8 mouse cellular contexts compared by ENCODE assay signal in the genomic region with DNA sequence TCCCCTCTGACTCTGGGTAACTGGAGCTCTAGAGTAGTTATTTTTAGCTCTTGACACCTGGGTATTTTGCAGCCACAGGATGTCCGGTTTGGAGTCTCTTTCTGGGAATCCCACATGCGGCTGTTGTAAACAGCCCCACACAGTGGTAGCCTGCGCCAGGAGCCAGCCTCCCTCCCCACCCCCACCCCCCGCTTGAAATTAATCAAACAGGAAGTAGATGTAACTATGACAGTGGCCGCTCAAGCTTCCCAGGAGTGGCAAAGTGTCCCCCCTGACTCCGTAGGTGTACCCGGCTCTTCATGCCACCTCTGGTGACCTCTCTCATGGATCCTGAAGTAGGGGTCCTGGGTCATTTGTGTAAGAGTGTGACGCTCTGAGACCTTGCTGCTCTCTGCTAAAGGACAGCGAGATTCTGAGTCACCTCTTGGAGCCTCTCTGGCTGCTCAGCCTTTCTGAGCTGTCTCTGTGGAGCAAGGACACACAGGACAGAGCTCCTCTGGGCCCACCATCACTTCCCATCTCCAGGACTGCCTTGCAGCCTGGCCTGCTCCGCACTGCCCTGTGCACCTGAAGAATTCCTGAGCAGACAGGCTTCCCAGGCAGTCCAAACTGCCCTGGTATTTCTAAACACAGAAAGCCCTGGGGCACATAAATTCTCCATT. TPM values are rescaled to one million over a fixed set of nuclear protein-coding genes. Genes with fewer than 3 reads are reported as not detected.
A peak's percentile ranks its signal among the peaks of the same experiment; 100 is the strongest.
DNase-seq lines count a peak whose midpoint lies in the region; ATAC-seq and TF ChIP-seq lines count a peak whose summit lies in the region.

No protein-coding gene starts in this region.

- no peak for DNase-seq in layer of hippocampus, adult 2 months (ENCODE audit: low spot score in 2 of 2)
- no peak for DNase-seq in layer of hippocampus, adult 11-12 months (ENCODE audit: low spot score)
- peak; percentile 77 for DNase-seq in adrenal gland, postnatal 14 days
- no peak for DNase-seq in cerebellum, adult 11 months
- no peak for DNase-seq in frontal cortex, postnatal 14 days (ENCODE audit: low spot score in 2 of 2)
- DNase-seq in forebrain, embryonic 11.5 days (ENCODE audit: low spot score) = no peak

- TF ChIP-seq CTCF in layer of hippocampus, adult 2 months (conservative IDR thresholded peaks at IDR 0.05) = no peak

- ATAC-seq in hindbrain, embryonic 16.5 days = no peak
- peak; percentile 31 for ATAC-seq in liver, embryonic 16.5 days (ENCODE audit: low read depth)
- ATAC-seq in forebrain, embryonic 11.5 days (replicated peaks; ENCODE audit: low FRiP score) = no peak

- 57% methylated on average over 10 of the region's 10 CpGs for whole genome bisulfite sequencing in hindbrain, embryonic 16.5 days
- WGBS in liver, embryonic 16.5 days (ENCODE audit: insufficient replicate concordance) = 28% methylated on average over 10 of the region's 10 CpGs
- 66% methylated on average over 10 of the region's 10 CpGs for WGBS in forebrain, embryonic 11.5 days

- H3K9ac ChIP-seq in hindbrain, embryonic 16.5 days (ENCODE audit: low read depth, low read length) = no peak overlapping the region
- H3K9ac ChIP-seq in liver, embryonic 16.5 days (ENCODE audit: low read depth, low read length) = no peak overlapping the region
- H3K9ac ChIP-seq in forebrain, embryonic 11.5 days (ENCODE audit: low read length) = no peak overlapping the region

- no peaks in the 10 kb centered on the region for H3K9me3 ChIP-seq in hindbrain, embryonic 16.5 days (ENCODE audit: control insufficient read depth, low read length)
- H3K9me3 ChIP-seq in liver, embryonic 16.5 days (replicated peaks; ENCODE audit: control insufficient read depth, low read length) = no peaks in the 10 kb centered on the region
- H3K9me3 ChIP-seq in forebrain, embryonic 11.5 days (ENCODE audit: control insufficient read depth, low read length) = no peaks in the 10 kb centered on the region

- H3K4me1 ChIP-seq in hindbrain, embryonic 16.5 days (ENCODE audit: control insufficient read depth, insufficient read depth, low read depth, low read length) = peaks cover 43% of the 10 kb centered on the region
- peaks cover 33% of the 10 kb centered on the region for H3K4me1 ChIP-seq in liver, embryonic 16.5 days (ENCODE audit: control insufficient read depth, low read depth, low read length)
- peaks cover 17% of the 10 kb centered on the region; the same call in 1 of the 2 replicates for H3K4me1 ChIP-seq in forebrain, embryonic 11.5 days (replicated peaks; ENCODE audit: control insufficient read depth, insufficient read depth, low read length)

- no peak overlapping the region for H3K4me2 ChIP-seq in hindbrain, embryonic 16.5 days (ENCODE audit: low read length)
- H3K4me2 ChIP-seq in liver, embryonic 16.5 days (ENCODE audit: low read depth, low read length) = no peak overlapping the region; the same call in 1 of the 2 replicates
- H3K4me2 ChIP-seq in forebrain, embryonic 11.5 days (ENCODE audit: low read depth, low read length, severe bottlenecking) = no peak overlapping the region

- H3K27me3 ChIP-seq in hindbrain, embryonic 16.5 days (replicated peaks; ENCODE audit: control insufficient read depth, insufficient read depth, low read length) = no peaks in the 10 kb centered on the region
- no peaks in the 10 kb centered on the region for H3K27me3 ChIP-seq in liver, embryonic 16.5 days (ENCODE audit: control insufficient read depth, insufficient read depth, low read depth, low read length)
- no peaks in the 10 kb centered on the region for H3K27me3 ChIP-seq in forebrain, embryonic 11.5 days (ENCODE audit: control insufficient read depth, insufficient read depth, low read length)

- H3K4me3 ChIP-seq in layer of hippocampus, adult 2 months = no peak overlapping the region
- H3K4me3 ChIP-seq in hindbrain, embryonic 16.5 days (ENCODE audit: low read length) = no peak overlapping the region
- no peak overlapping the region for H3K4me3 ChIP-seq in liver, embryonic 16.5 days (ENCODE audit: low read depth, low read length)
- H3K4me3 ChIP-seq in forebrain, embryonic 11.5 days (ENCODE audit: low read depth, low read length) = no peak overlapping the region

- H3K36me3 ChIP-seq in hindbrain, embryonic 16.5 days (ENCODE audit: control insufficient read depth, insufficient read depth, low read length) = no peaks in the 10 kb centered on the region
- no peaks in the 10 kb centered on the region for H3K36me3 ChIP-seq in liver, embryonic 16.5 days (ENCODE audit: control insufficient read depth, insufficient read depth)
- no peaks in the 10 kb centered on the region for H3K36me3 ChIP-seq in forebrain, embryonic 11.5 days (ENCODE audit: control insufficient read depth, insufficient read depth, low read length)

- H3K27ac ChIP-seq in layer of hippocampus, adult 2 months = peak overlapping the region; percentile 83; the same call in 1 of the 2 replicates
- H3K27ac ChIP-seq in hindbrain, embryonic 16.5 days (ENCODE audit: low read depth, low read length) = peak overlapping the region; percentile 48; the same call in 1 of the 2 replicates
- peak overlapping the region; percentile 39 for H3K27ac ChIP-seq in liver, embryonic 16.5 days (ENCODE audit: low read length)
- no peak overlapping the region for H3K27ac ChIP-seq in forebrain, embryonic 11.5 days (ENCODE audit: low read depth, low read length)

RNA-seq across cellular contexts. Expression of gene Hdac7, which starts 22.9 kb away (rescaled TPM):
- 10 to 100 TPM; 23.8 to 28.5 TPM for total RNA-seq in layer of hippocampus, adult 2 months (2021)
- 60.1 and 75.8 TPM in 2 replicates for total RNA-seq in adrenal gland, postnatal 14 days (2021)
- polyA plus RNA-seq in hindbrain, embryonic 16.5 days (2015; fragmentation: Nextera tagmentation; extraction: Ambion mirVana) = 25.2 and 27.4 TPM in 2 replicates
- polyA plus RNA-seq in liver, embryonic 16.5 days (2015; fragmentation: Nextera tagmentation; extraction: Ambion mirVana) = 4.7 and 5.8 TPM in 2 replicates
- 23.9 and 26.4 TPM in 2 replicates for polyA plus RNA-seq in forebrain, embryonic 11.5 days (2014; fragmentation: Nextera tagmentation; extraction: Ambion mirVana)

RNA-seq across cellular contexts. Expression of gene Slc48a1, which starts 43.1 kb away (rescaled TPM):
- total RNA-seq in layer of hippocampus, adult 2 months (2021) = 100 to 1,000 TPM; 133 to 135 TPM
- total RNA-seq in adrenal gland, postnatal 14 days (2021) = 68.8 and 76.9 TPM in 2 replicates
- polyA plus RNA-seq in hindbrain, embryonic 16.5 days (2015; fragmentation: Nextera tagmentation; extraction: Ambion mirVana) = 118 and 122 TPM in 2 replicates
- 98.9 and 103 TPM in 2 replicates for polyA plus RNA-seq in liver, embryonic 16.5 days (2015; fragmentation: Nextera tagmentation; extraction: Ambion mirVana)
- polyA plus RNA-seq in forebrain, embryonic 11.5 days (2014; fragmentation: Nextera tagmentation; extraction: Ambion mirVana) = 32.1 and 32.9 TPM in 2 replicates

RNA-seq across cellular contexts. Expression of gene Rapgef3, which starts 53.7 kb away (rescaled TPM):
- total RNA-seq in layer of hippocampus, adult 2 months (2021) = 10 to 100 TPM; 45.5 to 46.8 TPM
- 22.2 and 24.9 TPM in 2 replicates for total RNA-seq in adrenal gland, postnatal 14 days (2021)
- 17.8 and 18.4 TPM in 2 replicates for polyA plus RNA-seq in hindbrain, embryonic 16.5 days (2015; fragmentation: Nextera tagmentation; extraction: Ambion mirVana)
- polyA plus RNA-seq in liver, embryonic 16.5 days (2015; fragmentation: Nextera tagmentation; extraction: Ambion mirVana) = 1.6 and 2.1 TPM in 2 replicates
- polyA plus RNA-seq in forebrain, embryonic 11.5 days (2014; fragmentation: Nextera tagmentation; extraction: Ambion mirVana) = 4.8 and 5.5 TPM in 2 replicates
